Mouse (Mus musculus) kidney, postnatal 25 days (tissue): ENCODE measurements around the gene Nav2.

ENCODE experiments used
- DNase-seq, 2 experiments: peaks; one replicate each; pipeline ENCODE4 v3.0.0; 2021; ENCODE audit warnings: mixed read lengths in 2 of 2

The Nav2 gene

GRCm38 (mm10) chr7:49064792-49065521, 156.4 kb downstream of the Nav2 start:
- DNase-seq: no peak

- DNase-seq: peak in 1 of 2 experiments; percentile 54
Observed at GRCm38 (mm10) chr7:49065621-49066475, 157.3 kb downstream of the Nav2 start.

DNA sequence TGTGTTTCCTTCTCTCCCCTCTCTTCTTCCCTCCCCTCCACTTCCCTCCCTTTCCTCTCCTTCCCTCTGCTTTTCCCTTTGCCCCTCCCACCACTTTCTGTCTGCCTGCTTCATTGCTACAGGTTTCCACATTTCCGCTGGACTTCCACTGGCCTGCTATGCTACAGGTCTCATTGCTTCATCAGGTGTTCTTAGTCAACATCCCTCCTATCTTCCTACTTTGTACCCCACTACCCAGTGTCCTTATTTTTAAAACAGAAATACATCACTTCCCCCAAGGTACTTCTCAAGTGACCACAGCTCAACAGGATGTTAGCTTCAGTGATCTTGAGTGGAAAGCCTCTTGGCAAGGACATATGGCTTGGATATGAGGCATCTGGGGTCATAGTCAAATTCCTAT, 158.3 kb downstream of the Nav2 start:
- no peak for DNase-seq

DNA sequence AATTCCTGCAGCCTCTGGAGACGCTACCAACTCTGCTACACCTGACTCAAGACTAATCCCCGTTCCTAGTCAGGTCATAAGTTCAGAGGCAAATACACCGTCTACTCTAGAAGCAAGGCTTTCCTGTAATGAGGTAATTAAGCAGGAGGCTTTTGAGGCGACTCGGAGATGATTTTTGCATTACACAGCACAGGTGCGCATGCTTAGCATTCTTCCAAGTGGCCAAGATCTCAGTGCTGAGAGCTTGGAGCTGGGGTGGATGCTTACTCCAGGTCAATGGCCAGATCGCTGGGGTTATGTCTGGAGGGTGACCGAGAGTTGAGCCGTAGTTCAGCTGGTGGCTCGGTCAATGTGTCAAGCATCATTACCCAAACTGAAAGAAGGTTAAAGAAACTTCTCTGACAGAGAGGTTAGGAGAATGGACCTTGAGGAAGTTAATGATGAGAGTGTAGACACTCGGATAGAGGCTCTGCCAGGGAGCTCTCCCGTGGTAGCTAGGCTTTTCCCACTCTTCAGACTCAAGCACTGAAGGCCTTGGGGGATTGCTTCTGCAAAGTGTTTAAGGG, 161.0 kb downstream of the Nav2 start:
- DNase-seq: no peak

DNA sequence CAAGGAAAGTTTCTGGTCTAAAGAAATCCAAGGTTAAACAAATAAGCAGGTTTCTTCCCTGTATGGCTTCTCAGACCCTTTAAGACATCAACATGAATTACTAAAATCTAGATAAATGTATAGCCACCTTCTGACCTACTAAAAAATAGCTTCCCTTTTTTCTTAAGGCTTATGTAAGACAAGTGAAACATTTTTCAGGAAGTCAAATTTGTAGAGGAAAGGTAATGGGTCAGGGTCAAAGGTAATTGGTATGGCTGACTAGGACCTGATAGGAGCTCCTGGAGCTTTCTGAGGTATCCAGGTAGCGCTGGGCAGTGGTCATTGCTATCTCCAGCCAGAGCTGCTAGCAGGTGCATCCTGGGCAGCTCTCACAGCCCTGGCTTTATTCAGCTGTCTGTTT, 162.1 kb downstream of the Nav2 start:
- DNase-seq: no peak

- no peak for DNase-seq
Observed at GRCm38 (mm10) chr7:49071141-49071567, 162.6 kb downstream of the Nav2 start.

DNA sequence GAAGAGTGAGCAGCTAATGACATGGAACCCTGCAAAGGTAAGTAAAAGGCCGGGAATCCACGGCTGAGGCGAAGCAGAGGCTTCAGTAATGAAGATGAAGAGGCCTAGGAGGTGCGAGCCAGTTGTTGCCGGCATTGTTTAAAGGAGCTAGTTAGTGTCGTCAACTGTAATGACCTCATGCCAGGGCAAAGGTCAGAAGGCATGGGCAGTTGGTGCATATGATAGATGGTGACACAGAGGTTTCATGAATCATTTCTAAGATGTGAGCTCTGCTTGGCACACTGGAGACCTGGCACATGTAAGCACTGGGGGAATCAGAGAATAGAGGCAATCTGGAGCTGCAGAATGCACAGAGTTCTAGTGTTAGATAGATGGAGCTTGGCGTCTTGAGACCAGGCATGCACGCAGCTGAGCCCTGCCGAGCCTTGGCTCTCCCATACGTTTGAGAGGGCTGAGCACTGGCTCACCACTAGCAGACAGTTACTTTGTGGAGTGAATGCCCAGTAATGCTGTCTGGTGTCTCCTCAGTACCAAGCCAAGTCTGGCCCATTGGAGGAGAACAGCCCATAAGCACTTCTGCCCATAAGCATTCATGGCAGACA, 166.9 kb downstream of the Nav2 start:
- DNase-seq: peak in 1 of 2 experiments; percentile 10

DNA sequence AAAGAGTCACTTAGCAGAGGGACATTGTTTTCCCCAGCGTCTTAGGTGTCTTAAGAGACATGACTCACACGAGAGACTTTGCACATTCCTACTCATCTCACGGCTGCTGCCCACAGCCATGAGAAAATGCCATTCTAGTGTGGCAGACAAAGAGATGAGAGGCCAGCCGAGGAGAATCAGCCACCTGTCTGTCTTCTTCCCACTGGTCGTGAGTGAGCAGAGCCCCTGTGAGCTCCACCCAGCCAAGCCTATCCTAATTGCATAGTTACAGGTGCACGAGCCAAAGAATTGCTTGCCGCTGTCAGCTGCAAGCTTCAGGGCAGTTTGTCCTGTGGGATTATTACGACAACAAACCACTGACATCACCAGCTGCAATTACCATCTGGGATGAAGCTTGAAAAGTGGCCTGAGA, 167.8 kb downstream of the Nav2 start:
- no peak for DNase-seq

DNA sequence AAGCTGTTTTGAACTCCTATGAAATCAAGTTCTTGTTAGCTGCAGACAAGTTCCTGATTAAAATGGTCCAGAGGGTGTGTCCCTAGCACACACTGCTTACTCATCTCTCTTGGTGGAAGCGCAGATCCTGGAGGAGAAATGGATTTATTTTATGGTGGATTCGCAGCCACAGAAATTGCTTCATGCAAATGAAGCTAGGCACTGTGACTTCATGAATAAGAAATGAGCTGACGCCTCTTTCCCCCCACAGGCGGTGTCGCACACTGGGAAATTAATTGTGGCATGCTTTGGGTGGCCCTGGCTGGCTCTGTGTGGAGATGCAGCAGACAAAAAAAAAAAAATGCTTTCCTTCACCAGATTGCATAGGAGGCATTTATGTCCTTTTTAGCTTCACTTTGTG, 170.4 kb downstream of the Nav2 start:
- no peak for DNase-seq

DNA sequence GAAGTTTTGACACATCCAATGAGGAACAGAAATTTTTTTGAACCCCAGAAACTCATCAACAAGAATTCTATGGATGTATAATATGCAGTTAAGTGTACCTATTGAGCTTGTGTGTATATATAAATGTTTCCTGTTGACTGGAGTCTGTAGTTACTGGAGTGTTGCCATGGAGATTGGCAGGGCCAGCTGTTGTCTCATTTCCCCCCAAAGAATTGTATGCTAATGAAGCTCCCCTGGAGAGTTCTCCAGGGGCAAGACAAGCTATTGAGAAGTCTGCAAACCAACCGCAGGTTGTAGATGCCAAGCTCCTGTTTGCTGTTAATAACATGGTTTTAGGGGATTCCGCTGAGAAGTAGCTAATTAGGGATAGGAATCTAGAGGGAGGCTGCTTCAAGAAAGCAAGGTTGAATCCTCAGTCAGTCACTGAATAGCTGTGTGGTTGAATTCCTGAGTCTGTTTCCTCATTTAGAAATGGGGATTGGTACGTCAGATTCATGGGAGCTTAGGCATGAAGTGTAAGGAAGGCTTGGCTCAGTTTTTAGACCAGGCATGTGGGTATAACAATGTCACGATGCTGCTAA, 174.2 kb downstream of the Nav2 start:
- DNase-seq: no peak

GRCm38 (mm10) chr7:49084768-49085167, 176.3 kb downstream of the Nav2 start:
- DNase-seq: no peak

- DNase-seq: no peak
Observed at GRCm38 (mm10) chr7:49085759-49086158, 177.2 kb downstream of the Nav2 start.

GRCm38 (mm10) chr7:49087154-49087553, 178.6 kb downstream of the Nav2 start:
- no peak for DNase-seq

DNA sequence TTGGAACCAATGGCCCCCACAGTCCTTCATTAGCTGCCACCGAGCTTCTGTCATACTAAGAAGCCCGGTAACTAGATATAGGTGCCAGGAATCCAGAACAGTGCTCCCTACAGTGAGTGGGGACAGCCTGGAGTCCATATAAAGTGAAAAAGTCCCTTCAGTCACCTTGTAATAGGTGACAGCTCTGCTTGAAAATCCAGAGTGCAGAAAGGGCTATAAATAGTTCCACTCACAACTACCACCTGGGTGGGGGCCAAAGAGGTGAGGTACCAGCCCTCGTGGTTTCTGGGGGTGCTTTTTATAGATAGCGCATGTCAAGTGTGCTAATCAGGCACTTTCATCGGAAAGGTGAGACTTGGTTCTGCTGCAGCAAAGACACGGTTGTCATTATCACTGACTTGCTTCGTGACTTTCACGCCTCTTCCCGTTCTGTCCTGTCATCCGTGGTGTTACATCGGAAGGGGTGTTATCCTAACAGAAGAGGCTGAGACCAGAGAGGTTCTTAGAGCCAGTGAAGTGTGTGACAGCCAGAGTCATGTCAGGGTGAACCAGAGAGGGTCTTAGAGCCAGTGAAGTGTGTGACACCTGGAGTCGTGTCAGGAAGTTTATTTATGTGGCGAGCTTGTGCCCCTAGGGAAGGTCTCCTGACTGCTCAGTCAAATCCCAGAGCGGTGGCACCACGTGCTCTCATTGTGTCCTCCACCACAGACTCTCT, 179.8 kb downstream of the Nav2 start:
- no peak for DNase-seq

DNA sequence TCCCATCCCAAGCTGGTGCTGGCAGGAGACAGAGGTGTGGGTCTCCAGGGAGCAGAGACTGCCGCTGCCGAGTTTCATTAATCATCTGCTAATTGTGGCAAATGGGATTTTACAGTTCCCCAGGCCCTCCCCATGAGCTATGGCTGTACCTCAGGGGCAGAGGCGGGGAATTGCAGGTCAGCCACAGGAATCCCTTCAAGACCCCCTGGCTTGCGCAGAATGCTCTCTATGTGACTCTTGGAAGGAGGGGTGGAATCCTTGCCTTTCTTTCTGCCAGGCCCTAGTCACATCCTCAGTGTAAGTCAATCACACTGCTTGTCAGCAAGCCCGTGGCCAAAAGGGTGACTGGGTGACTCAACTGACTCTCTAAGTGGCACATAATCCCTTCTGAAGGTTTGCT, 182.9 kb downstream of the Nav2 start:
- no peak for DNase-seq

GRCm38 (mm10) chr7:49091921-49092320, 183.4 kb downstream of the Nav2 start:
- no peak for DNase-seq

DNA sequence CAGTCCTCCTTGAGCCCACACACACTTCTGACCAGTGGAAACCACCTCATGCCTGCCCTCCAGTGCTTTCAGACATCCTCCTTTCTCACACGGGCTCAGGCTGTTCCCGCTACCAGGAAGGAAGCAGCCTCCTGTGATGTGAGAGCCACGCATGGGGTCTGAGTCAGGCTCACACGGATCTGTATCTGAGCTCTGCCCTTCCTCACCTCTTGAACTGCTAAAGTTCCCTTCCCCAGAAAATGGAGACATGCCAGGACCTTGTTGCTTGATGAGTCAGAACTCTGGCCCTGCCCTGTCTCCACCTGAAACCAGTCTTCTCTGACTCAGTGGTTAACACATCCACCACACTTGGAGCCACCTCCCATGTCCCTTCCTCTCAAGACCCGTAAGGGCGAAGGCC, 185.1 kb downstream of the Nav2 start:
- DNase-seq: no peak

- DNase-seq: no peak
Observed at GRCm38 (mm10) chr7:49094531-49094930, 186.0 kb downstream of the Nav2 start.

DNA sequence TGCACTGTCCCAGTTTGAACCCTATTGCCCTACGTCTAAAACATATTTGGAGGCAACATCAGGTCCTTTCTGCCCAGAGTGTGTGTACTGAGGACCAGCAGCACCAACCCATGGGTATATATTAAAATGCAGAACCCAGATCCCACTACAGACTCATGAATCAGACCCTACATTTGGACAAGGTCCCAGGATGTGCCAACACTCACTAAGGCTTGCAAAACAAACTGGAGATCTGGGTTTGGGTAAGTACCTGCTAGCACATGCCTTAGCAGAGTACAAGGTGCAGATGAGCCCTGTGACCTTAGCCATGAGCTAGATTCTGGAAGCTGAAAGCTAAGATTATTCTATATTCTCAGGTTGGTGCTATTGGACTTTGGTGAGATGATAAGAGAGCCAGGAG, 192.8 kb downstream of the Nav2 start:
- DNase-seq: no peak

DNA sequence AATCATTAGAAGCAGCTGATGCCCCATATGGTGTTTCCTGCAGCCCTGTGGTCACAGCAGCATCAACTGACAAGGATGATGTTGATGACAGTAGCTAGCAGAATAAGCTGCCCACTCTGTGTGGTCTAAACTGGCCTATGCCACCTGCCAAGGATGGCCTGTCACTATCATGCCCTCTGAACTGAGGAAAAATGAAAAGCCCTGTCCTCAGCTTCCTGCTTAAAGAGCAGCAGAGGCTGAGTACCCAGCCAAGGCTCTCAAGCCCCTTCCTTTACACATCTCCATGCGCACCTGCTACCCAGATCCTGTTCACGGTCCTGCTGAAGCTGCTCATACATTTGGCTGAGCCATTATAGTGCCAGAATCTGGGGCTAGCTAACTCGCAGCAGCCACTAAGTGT, 193.7 kb downstream of the Nav2 start:
- no peak for DNase-seq

DNA sequence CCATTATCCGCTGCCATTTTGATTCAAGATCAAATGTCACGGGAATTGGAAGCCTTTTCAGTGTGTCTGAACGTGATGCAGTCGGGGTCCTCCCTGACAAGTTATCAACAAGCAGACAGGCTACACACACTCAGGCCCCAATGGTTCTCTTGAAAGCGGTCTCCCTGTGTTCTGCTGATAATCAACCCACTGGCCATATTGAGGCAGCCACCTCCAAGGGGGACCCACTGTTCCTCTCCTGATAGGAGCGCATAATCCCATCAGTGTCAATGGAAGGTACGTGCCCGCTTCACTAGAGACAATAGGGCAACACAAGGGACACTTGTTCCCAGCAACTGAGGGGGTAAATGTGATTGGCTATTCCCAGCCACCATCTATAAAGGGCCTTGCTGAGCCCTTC, 195.9 kb downstream of the Nav2 start:
- no peak for DNase-seq

GRCm38 (mm10) chr7:49104793-49105192, 196.3 kb downstream of the Nav2 start:
- no peak for DNase-seq
